Mouse (Mus musculus): ENCODE data around the gene Hat1.

DNA sequence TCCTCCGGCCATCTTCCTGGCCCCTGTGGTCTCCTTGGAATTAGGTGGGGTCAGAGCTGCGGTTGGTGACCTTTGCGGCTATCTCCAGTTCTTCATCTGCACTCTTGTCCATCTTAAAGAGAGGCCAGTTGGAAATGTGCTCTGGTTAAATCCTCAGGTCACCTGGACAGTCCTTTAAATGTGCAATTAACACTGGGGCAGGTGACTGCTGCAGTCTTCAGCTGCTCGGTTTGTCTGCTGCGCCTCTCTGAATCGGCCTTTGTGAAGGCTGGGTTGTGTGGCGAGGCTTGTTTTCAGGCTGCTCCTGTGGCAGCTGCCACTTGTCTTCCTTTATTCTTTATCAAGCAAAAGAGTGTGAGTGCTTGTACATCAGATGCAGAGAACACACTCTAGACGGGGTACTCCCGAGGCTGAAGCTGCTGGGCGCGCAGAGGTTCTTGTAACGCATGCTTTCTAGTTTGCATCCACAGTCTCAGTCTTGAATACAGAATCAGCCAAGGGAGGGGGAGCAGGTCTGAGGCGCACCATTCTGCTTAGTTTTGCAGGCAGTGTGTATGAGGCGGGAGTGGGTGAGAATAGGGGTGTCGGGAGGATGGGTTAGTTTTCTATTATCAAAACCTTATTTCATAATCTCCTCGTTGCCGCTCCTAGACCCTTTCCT is 56.9 kb downstream of the Hat1 start:
- TF ChIP-seq CTCF (IDR thresholded peaks at IDR 0.05; ENCODE audit: borderline replicate concordance, control insufficient read depth, extremely low read depth, insufficient read depth, low read length, poor library complexity) (no peak), POLR2A (IDR thresholded peaks at IDR 0.05; ENCODE audit: control insufficient read depth, extremely low read depth, insufficient read depth, low read length, poor library complexity) (no peak)
